Mouse (Mus musculus) cortical plate, adult 2 months (tissue): ENCODE data around the gene Fuk.

Experiments
- CTCF ChIP-seq: fragments of 200-500 bp; IDR thresholded peaks from 2 replicates; pipeline ENCODE4 v1.5.1; 2011; ENCODE audit warnings: mild to moderate bottlenecking, control low read depth, low read length; ENCODE audit not compliant: insufficient read depth; ENCODE audit errors: extremely low read depth
- POLR2A ChIP-seq: fragments of 200-500 bp; IDR thresholded peaks from 2 replicates; pipeline ENCODE4 v1.6.1; 2011; ENCODE audit warnings: mild to moderate bottlenecking, low read length, control low read depth; ENCODE audit not compliant: insufficient read depth; ENCODE audit errors: extremely low read depth

DNA sequence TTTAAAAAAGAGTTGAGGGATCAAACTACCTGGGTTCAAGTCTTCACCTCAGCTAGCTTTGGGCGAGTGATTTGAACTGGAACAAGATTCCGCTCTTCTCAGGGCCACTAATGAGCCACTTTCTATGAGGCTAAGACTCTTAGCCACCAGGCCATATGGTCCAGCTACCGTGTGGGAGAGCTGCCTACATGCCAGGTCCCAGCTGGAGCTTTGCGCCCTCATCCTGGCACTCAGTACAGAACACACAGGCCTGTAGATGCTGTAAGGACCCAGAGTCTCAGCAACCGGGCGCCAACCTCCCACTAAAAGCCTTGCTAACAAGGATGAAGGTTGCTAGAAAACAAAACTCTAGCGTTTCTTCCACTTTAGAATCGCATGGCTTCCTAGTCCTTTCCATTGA, 13.8 kb downstream of the Fuk start:
- TF ChIP-seq POLR2A, result no peak
- TF ChIP-seq CTCF, result no peak
